Mouse (Mus musculus) neural tube, embryonic 13.5 days (tissue): ENCODE results near the gene Agbl3. TPM values are rescaled to one million over a fixed set of nuclear protein-coding genes. Genes with fewer than 3 reads are reported as not detected.
A peak's percentile ranks its signal among the peaks of the same experiment; 100 is the strongest.

Experiments used
- ATAC-seq: fragments of 200-750 bp; cut with Nextera tagmentation; 2 replicates; pipeline ENCODE4 v1.8.0; 2017; ENCODE audit warnings: low read depth, mild to moderate bottlenecking, moderate TSS enrichment, moderate library complexity
- H3K27ac ChIP-seq: fragments of 300-500 bp; sonication (generic); replicated peaks from 2 replicates; pipeline ENCODE4 v1.5.1; 2015; ENCODE audit warnings: moderate library complexity, mild to moderate bottlenecking, inconsistent platforms
- H3K27me3 ChIP-seq: fragments of 300-500 bp; sonication (generic); 2 replicates; pipeline ENCODE4 v1.6.1; 2015; ENCODE audit warnings: mild to moderate bottlenecking, inconsistent platforms
- H3K36me3 ChIP-seq: fragments of 300-500 bp; sonication (generic); 2 replicates; pipeline ENCODE4 v1.6.1; 2015; ENCODE audit warnings: mild to moderate bottlenecking, inconsistent platforms
- H3K4me1 ChIP-seq: fragments of 300-500 bp; sonication (generic); replicated peaks from 2 replicates; pipeline ENCODE4 v1.6.1; 2015; ENCODE audit warnings: inconsistent platforms
- H3K4me2 ChIP-seq: fragments of 300-500 bp; sonication (generic); 2 replicates; pipeline ENCODE4 v1.6.1; 2015; ENCODE audit warnings: inconsistent platforms, mild to moderate bottlenecking, moderate library complexity
- H3K4me3 ChIP-seq: fragments of 300-500 bp; sonication (generic); 2 replicates; pipeline ENCODE4 v1.5.1; 2015; ENCODE audit warnings: mild to moderate bottlenecking, inconsistent platforms
- H3K9ac ChIP-seq: fragments of 300-500 bp; sonication (generic); 2 replicates; pipeline ENCODE4 v1.6.1; 2015; ENCODE audit warnings: moderate library complexity, mild to moderate bottlenecking, inconsistent platforms
- H3K9me3 ChIP-seq: fragments of 300-500 bp; sonication (generic); 2 replicates; pipeline ENCODE4 v1.6.1; 2016; ENCODE audit warnings: inconsistent platforms
- WGBS: fragments of 180-500 bp; shearing (Covaris S2); methylation state at CpG from one replicate; pipeline ENCODE4 v1.1.7; 2015; 5-methylcytosine and 5-hydroxymethylcytosine counted together
- polyA plus RNA-seq: library from polyadenylated mRNA; unstranded; fragments of >200 nt; fragmentation: Nextera tagmentation; extraction: Ambion mirVana; gene quantifications from 2 replicates; pipeline ENCODE4 v1.2.1, GENCODE M21; 2015

Gene Agbl3
- polyA plus RNA-seq, 1 experiment from 2014 or later, result 8.5 TPM

GRCm38 (mm10) chr6:34877509-34878321 is 97.5 kb downstream of the Agbl3 start, which contains the start of gene Cyren:
TSS of gene Cyren (minus strand) at chr6:34878060.
- Histone ChIP-seq H3K4me1 (peaks cover 22% of the 10 kb centered on the region), H3K4me3 (peak within 1 kb of the TSS; percentile 56), H3K27ac (peak within 1 kb of the TSS; percentile 89), H3K27me3 (no peaks in the 10 kb centered on the region), H3K9me3 (no peaks in the 10 kb centered on the region), H3K9ac (peak within 1 kb of the TSS; percentile 80), H3K4me2 (peak within 1 kb of the TSS; percentile 66), H3K36me3 (peaks cover 22% of the 10 kb centered on the region)
- WGBS, result under 1% methylated on average over 55 of the region's 56 CpGs
- ATAC-seq, result peak; percentile 93

GRCm38 (mm10) chr6:34879101-34879740 is 99.0 kb downstream of the Agbl3 start:
- H3K4me3 ChIP-seq, result no peak overlapping the region
- no peak for ATAC-seq
- H3K9ac ChIP-seq, result no peak overlapping the region
- no peaks in the 10 kb centered on the region for H3K9me3 ChIP-seq
- 89% methylated on average over 16 of the region's 16 CpGs for WGBS
- no peaks in the 10 kb centered on the region for H3K27me3 ChIP-seq
- H3K4me2 ChIP-seq, result no peak overlapping the region
- peaks cover 22% of the 10 kb centered on the region for H3K4me1 ChIP-seq
- H3K36me3 ChIP-seq, result peaks cover 35% of the 10 kb centered on the region
- H3K27ac ChIP-seq, result no peak overlapping the region

GRCm38 (mm10) chr6:34879911-34880475 is 99.8 kb downstream of the Agbl3 start:
- H3K4me1 ChIP-seq, result peaks cover 22% of the 10 kb centered on the region
- no peak overlapping the region for H3K27ac ChIP-seq
- H3K4me2 ChIP-seq, result no peak overlapping the region
- H3K9ac ChIP-seq, result no peak overlapping the region
- no peaks in the 10 kb centered on the region for H3K27me3 ChIP-seq
- ATAC-seq, result no peak
- no peaks in the 10 kb centered on the region for H3K9me3 ChIP-seq
- peaks cover 43% of the 10 kb centered on the region for H3K36me3 ChIP-seq
- 57% methylated on average over 6 of the region's 6 CpGs for WGBS
- H3K4me3 ChIP-seq, result no peak overlapping the region

- Histone ChIP-seq H3K27me3 (no peaks in the 10 kb centered on the region), H3K27ac (no peak overlapping the region), H3K36me3 (peaks cover 74% of the 10 kb centered on the region), H3K9ac (no peak overlapping the region), H3K4me3 (no peak overlapping the region), H3K4me2 (no peak overlapping the region), H3K9me3 (no peaks in the 10 kb centered on the region), H3K4me1 (peaks cover 18% of the 10 kb centered on the region)
- no peak for ATAC-seq
- 82% methylated on average over 7 of the region's 7 CpGs for WGBS
Observed at GRCm38 (mm10) chr6:34884724-34885123, 104.5 kb downstream of the Agbl3 start.

GRCm38 (mm10) chr6:34887131-34887850 is 107.1 kb downstream of the Agbl3 start:
- H3K9me3 ChIP-seq, result no peaks in the 10 kb centered on the region
- H3K9ac ChIP-seq, result peak overlapping the region; percentile 44
- H3K4me2 ChIP-seq, result no peak overlapping the region
- no peaks in the 10 kb centered on the region for H3K27me3 ChIP-seq
- no peak overlapping the region for H3K4me3 ChIP-seq
- ATAC-seq, result peak; percentile 60; the same call in 1 of the 2 replicates
- peak overlapping the region; percentile 54 for H3K27ac ChIP-seq
- 36% methylated on average over 6 of the region's 6 CpGs for WGBS
- H3K36me3 ChIP-seq, result peaks cover 81% of the 10 kb centered on the region
- peaks cover 18% of the 10 kb centered on the region for H3K4me1 ChIP-seq

GRCm38 (mm10) chr6:34889185-34889584 is 109.0 kb downstream of the Agbl3 start:
- Histone ChIP-seq H3K27me3 (no peaks in the 10 kb centered on the region), H3K9me3 (no peaks in the 10 kb centered on the region), H3K4me1 (peaks cover 18% of the 10 kb centered on the region), H3K27ac (no peak overlapping the region), H3K9ac (no peak overlapping the region), H3K4me3 (no peak overlapping the region), H3K4me2 (no peak overlapping the region), H3K36me3 (peaks cover 82% of the 10 kb centered on the region)
- WGBS, result 60% methylated on average over 4 of the region's 4 CpGs
- no peak for ATAC-seq

- 79% methylated on average over 7 of the region's 7 CpGs for WGBS
- H3K36me3 ChIP-seq, result peaks cover 81% of the 10 kb centered on the region
Observed at GRCm38 (mm10) chr6:34895569-34895968, 115.3 kb downstream of the Agbl3 start.

GRCm38 (mm10) chr6:34896168-34896780 is 116.0 kb downstream of the Agbl3 start:
- no peaks in the 10 kb centered on the region for H3K27me3 ChIP-seq
- H3K27ac ChIP-seq, result no peak overlapping the region
- H3K36me3 ChIP-seq, result peaks cover 81% of the 10 kb centered on the region
- no peak overlapping the region for H3K4me2 ChIP-seq
- no peaks in the 10 kb centered on the region for H3K4me1 ChIP-seq
- no peaks in the 10 kb centered on the region for H3K9me3 ChIP-seq
- no peak for ATAC-seq
- no peak overlapping the region for H3K4me3 ChIP-seq
- WGBS, result 57% methylated on average over 16 of the region's 16 CpGs
- no peak overlapping the region for H3K9ac ChIP-seq

More at GRCm38 (mm10) chr6:34895569-34895968, 115.3 kb downstream of the Agbl3 start:
- Histone ChIP-seq H3K9ac (no peak overlapping the region), H3K27ac (no peak overlapping the region), H3K4me2 (no peak overlapping the region), H3K9me3 (no peaks in the 10 kb centered on the region), H3K4me3 (no peak overlapping the region), H3K4me1 (no peaks in the 10 kb centered on the region), H3K27me3 (no peaks in the 10 kb centered on the region)
- peak; percentile 47; the same call in 1 of the 2 replicates for ATAC-seq

GRCm38 (mm10) chr6:34899127-34899526 is 118.9 kb downstream of the Agbl3 start:
- H3K27me3 ChIP-seq, result no peaks in the 10 kb centered on the region
- 89% methylated on average over 2 of the region's 2 CpGs for WGBS
- no peaks in the 10 kb centered on the region for H3K4me1 ChIP-seq
- no peak for ATAC-seq
- H3K4me3 ChIP-seq, result no peak overlapping the region
- no peak overlapping the region for H3K27ac ChIP-seq
- no peak overlapping the region for H3K4me2 ChIP-seq
- no peak overlapping the region for H3K9ac ChIP-seq
- peaks cover 82% of the 10 kb centered on the region for H3K36me3 ChIP-seq
- H3K9me3 ChIP-seq, result no peaks in the 10 kb centered on the region

- Histone ChIP-seq H3K9ac (no peak overlapping the region), H3K4me3 (no peak overlapping the region), H3K9me3 (no peaks in the 10 kb centered on the region), H3K27me3 (no peaks in the 10 kb centered on the region), H3K27ac (no peak overlapping the region), H3K36me3 (peaks cover 80% of the 10 kb centered on the region), H3K4me1 (no peaks in the 10 kb centered on the region), H3K4me2 (no peak overlapping the region)
- WGBS, result 50% methylated on average over 2 of the region's 2 CpGs
- ATAC-seq, result no peak
Observed at GRCm38 (mm10) chr6:34900990-34901389, 120.8 kb downstream of the Agbl3 start.

- Histone ChIP-seq H3K9ac (no peak overlapping the region), H3K27me3 (no peaks in the 10 kb centered on the region), H3K36me3 (peaks cover 86% of the 10 kb centered on the region), H3K9me3 (no peaks in the 10 kb centered on the region), H3K4me2 (no peak overlapping the region), H3K4me1 (no peaks in the 10 kb centered on the region), H3K4me3 (no peak overlapping the region), H3K27ac (no peak overlapping the region)
- no peak for ATAC-seq
- 74% methylated on average over 9 of the region's 9 CpGs for WGBS
Observed at GRCm38 (mm10) chr6:34901911-34902444, 121.7 kb downstream of the Agbl3 start.
